Comparison of ENCODE assay signal across 24 mouse cellular contexts in genomic region chr17:68793741-68794140, GRCm38 (mm10). TPM values are rescaled to one million over a fixed set of nuclear protein-coding genes. Genes with fewer than 3 reads are reported as not detected.
"Had no signal": no experiment of that assay in that cellular context is flagged by ENCODE, and none has a peak within 500 bp of the region (broad histone marks: within the 10 kb centered on the region; RNA-seq: fewer than 3 reads in every experiment).

No protein-coding gene starts in this region.

- DNase-seq: heart, postnatal 10 days; heart, postnatal 14 days; heart, postnatal 36 days; heart, postnatal 4 days; kidney, adult 11 months; kidney, adult 18-20 months; kidney, adult 2 months; kidney, adult 8-10 months; kidney, adult 9 months; kidney, postnatal 10 days; kidney, postnatal 14 days; kidney, postnatal 25 days; kidney, postnatal 36 days; kidney, postnatal 4 days; layer of hippocampus, adult 9-11 months; layer of hippocampus, postnatal 36 days had no signal

- ATAC-seq: hindbrain, embryonic 16.5 days; hindbrain, postnatal 0 days; inflammation-experienced regulatory T-cells, adult 6 months; intestine, embryonic 15.5 days; intestine, embryonic 16.5 days; intestine, postnatal 0 days had no signal

RNA-seq across cellular contexts. Expression of gene Tmem200c, which starts 32.7 kb away (rescaled TPM):
- total RNA-seq: heart, postnatal 25 days; heart, postnatal 36 days; heart, postnatal 4 days; hematopoietic stem cell, adult 5-6 weeks had no signal
